Mouse (Mus musculus) midbrain, embryonic 15.5 days (tissue): Measurements from ENCODE around the gene Rnf121. TPM values are rescaled to one million over a fixed set of nuclear protein-coding genes. Genes with fewer than 3 reads are reported as not detected.

Source experiments
- ATAC-seq: fragments of 200-750 bp; cut with Nextera tagmentation; replicated peaks from 2 replicates; pipeline ENCODE4 v1.8.0; 2017; ENCODE audit warnings: moderate TSS enrichment
- H3K27ac ChIP-seq: fragments of 300-500 bp; sonication (generic); 2 replicates; pipeline ENCODE4 v1.5.1; 2015; ENCODE audit warnings: mild to moderate bottlenecking, inconsistent platforms
- H3K27me3 ChIP-seq: fragments of 300-500 bp; sonication (generic); replicated peaks from 2 replicates; pipeline ENCODE4 v1.6.1; 2015; ENCODE audit warnings: inconsistent platforms
- H3K36me3 ChIP-seq: fragments of 300-500 bp; sonication (generic); replicated peaks from 2 replicates; pipeline ENCODE4 v1.6.1; 2015; ENCODE audit warnings: inconsistent platforms
- H3K4me1 ChIP-seq: fragments of 300-500 bp; sonication (generic); 2 replicates; pipeline ENCODE4 v1.6.1; 2015; ENCODE audit warnings: inconsistent platforms
- H3K4me2 ChIP-seq: fragments of 300-500 bp; sonication (generic); 2 replicates; pipeline ENCODE4 v1.6.1; 2015; ENCODE audit warnings: inconsistent platforms, mild to moderate bottlenecking, moderate library complexity
- H3K4me3 ChIP-seq: fragments of 300-500 bp; sonication (generic); 2 replicates; pipeline ENCODE4 v1.5.1; 2015; ENCODE audit warnings: mild to moderate bottlenecking, inconsistent platforms
- H3K9ac ChIP-seq: fragments of 300-500 bp; sonication (generic); 2 replicates; pipeline ENCODE4 v1.6.1; 2015; ENCODE audit warnings: mild to moderate bottlenecking, inconsistent platforms
- H3K9me3 ChIP-seq: fragments of 300-500 bp; sonication (generic); 2 replicates; pipeline ENCODE4 v1.6.1; 2016; ENCODE audit warnings: inconsistent platforms
- WGBS: fragments of 180-500 bp; shearing (Covaris S2); methylation state at CpG from one replicate; pipeline ENCODE4 v1.1.7; 2015; ENCODE audit warnings: mixed read lengths; 5-methylcytosine and 5-hydroxymethylcytosine counted together
- polyA plus RNA-seq: library from polyadenylated mRNA; unstranded; fragments of >200 nt; fragmentation: Nextera tagmentation; extraction: Ambion mirVana; gene quantifications from 2 replicates; pipeline ENCODE4 v1.2.1, GENCODE M21; 2015

The Rnf121 gene
- polyA plus RNA-seq, result 33.7 and 34.2 TPM in 2 replicates

DNA sequence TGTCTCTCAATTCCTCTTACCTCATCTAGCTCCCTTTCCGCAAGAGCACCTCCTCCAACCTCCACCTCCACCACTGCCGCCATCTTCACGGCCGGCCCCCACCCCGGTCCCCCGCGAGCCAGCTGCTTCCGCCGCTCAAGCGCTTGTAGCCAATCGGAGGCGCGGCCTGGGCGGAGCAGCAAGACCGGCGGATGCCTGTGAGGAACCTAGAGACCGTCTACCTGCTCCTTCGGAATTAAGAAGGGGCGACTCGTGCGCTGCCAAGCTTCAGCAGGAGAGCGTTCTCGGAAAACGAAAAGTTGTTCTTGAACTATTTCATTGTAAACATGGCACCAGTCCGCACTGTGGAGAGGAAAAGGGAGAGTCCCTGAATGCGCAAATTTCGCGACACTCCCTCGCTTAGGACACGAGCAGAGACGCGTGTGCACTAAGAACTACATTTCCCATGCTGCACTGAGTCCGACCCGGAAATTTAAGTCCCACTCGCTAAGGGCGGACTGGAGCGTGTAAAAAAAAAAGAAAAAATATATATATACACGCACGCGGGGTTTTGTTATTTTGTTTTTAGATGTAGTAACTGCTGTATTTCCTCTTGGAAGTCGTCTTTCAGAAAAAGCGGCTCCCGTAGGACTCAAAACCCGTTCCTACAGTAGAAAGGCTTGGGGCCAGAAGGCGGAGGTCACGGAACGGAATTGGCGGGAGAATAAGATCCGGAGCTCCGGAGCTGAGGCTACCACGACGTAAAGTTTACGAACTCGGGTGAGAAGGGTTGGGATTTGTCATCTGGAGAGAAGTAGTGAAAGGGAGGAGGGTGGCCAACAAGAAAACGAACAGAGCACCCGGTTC lies at the start of gene Rnf121, which contains the start of the genes Xndc1 and Xntrpc:
TSS of gene Rnf121 (minus strand) at position 424 of the 846 bp plus-strand sequence.
TSS of gene Xndc1 (plus strand) at position 466 of the 846 bp plus-strand sequence.
TSS of gene Xntrpc (plus strand) at position 668 of the 846 bp plus-strand sequence.
- peak; percentile 99 for ATAC-seq
- peak within 1 kb of the TSS; percentile 69 for H3K4me2 ChIP-seq
- WGBS, result under 1% methylated on average over 56 of the region's 56 CpGs
- no peaks in the 10 kb centered on the region for H3K9me3 ChIP-seq
- H3K27me3 ChIP-seq, result no peaks in the 10 kb centered on the region
- peak within 1 kb of the TSS; percentile 80 for H3K9ac ChIP-seq
- H3K36me3 ChIP-seq, result no peaks in the 10 kb centered on the region
- peaks cover 36% of the 10 kb centered on the region for H3K4me1 ChIP-seq
- H3K4me3 ChIP-seq, result peak within 1 kb of the TSS; percentile 77
- peak within 1 kb of the TSS; percentile 87 for H3K27ac ChIP-seq

DNA sequence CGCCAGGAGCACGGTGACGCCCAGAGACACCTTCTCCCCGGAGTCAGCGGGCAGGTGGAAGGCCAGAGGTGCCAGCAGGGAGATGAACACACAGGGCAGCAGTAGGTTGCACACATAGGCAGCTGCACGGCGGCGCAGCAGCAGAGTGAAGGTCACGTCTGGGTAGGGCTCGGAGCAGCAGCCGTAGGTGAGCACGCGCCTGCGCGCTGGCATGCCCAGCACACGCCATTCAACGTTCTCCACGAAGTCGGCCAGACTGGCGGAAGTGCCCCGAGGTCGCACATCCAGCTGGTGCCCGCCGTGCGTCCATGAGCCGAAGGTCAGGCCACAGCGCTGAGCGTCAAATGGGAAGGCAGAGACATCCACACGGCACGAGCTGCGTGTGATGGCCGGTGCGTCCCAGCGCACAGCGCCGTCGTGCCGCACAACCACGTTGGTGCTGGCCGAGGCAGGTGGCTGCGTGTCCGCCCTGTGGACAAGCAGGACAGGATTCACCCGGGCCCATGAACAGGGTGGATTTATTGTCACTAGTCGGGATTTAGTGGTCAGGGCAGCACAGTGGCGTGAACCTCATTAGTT lies 48.0 kb upstream of the Rnf121 start:
- H3K9me3 ChIP-seq, result no peaks in the 10 kb centered on the region
- H3K27me3 ChIP-seq, result no peaks in the 10 kb centered on the region
- ATAC-seq, result no peak
- WGBS, result 86% methylated on average over 45 of the region's 45 CpGs
- no peak overlapping the region for H3K4me2 ChIP-seq
- H3K9ac ChIP-seq, result no peak overlapping the region
- H3K4me1 ChIP-seq, result no peaks in the 10 kb centered on the region
- H3K36me3 ChIP-seq, result peaks cover 1% of the 10 kb centered on the region; the same call in 1 of the 2 replicates
- no peak overlapping the region for H3K4me3 ChIP-seq
- H3K27ac ChIP-seq, result no peak overlapping the region

DNA sequence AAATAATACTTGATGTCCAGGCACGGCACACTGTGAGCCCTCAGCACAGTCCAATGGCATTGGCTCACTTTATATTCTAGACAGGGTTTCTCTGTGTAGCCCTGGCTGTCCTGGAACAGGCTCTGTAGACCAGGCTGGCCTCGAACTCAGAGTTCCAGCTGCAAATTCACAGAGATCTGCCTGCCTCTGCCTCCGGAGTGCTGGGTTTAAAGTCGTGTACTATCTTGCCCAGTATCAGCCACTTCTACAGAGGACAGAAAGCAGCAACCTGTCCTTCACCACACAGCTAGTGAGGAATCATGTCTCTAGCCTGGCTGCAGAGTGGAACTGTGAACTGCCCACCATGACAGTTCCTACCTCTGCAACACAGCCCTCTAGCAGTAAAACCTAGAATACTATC lies 44.5 kb upstream of the Rnf121 start:
- Histone ChIP-seq H3K4me3 (no peak overlapping the region), H3K27ac (no peak overlapping the region), H3K36me3 (no peaks in the 10 kb centered on the region), H3K9ac (no peak overlapping the region), H3K9me3 (no peaks in the 10 kb centered on the region), H3K4me1 (peaks cover 7% of the 10 kb centered on the region; the same call in 1 of the 2 replicates), H3K27me3 (no peaks in the 10 kb centered on the region), H3K4me2 (no peak overlapping the region)
- 91% methylated on average over 4 of the region's 4 CpGs for WGBS
- ATAC-seq, result no peak

DNA sequence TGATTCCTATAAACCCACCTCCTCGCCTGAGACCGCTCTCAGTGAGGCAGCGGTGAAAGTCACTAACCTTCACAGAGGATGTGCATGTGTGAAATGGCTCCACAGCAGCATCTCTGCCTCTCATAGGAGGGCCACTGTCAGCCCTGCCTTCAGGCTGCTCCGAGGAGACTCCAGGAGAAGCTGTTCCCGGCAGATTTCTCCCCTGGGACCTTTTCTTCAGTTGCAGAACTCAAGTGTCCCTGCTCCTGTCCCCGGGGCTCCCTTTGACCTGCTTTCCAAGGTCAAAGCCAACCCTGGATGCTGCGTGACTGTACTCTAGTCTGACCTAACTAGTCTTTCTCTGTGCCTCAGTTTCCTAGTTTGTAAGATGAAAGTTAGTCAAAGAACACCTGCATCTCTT lies 43.9 kb upstream of the Rnf121 start, which contains the start of gene Art5:
TSS of gene Art5 (minus strand) at position 319 of the 400 bp plus-strand sequence.
- no peak within 1 kb of the TSS for H3K4me3 ChIP-seq
- WGBS, result 81% methylated on average over 7 of the region's 7 CpGs
- no peak for ATAC-seq

DNA sequence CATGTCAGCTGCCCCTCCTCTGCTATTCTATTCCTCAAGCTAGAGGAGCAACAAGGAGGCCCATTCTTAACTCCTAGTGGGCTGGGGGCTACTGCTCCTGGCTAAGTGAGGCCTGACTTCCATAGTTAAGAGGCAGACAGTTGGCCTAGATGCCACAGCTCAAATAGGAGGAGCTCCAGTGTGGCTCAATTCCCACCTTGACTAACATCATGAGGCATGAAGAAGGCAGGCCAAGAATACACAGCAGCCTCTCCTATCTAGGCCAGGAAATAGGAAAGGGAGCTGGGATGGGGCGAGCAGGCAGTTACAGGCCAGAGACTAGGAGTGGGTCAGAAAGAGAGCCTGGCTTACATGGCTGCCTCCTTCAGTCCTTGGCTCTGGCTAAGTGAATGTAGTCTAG lies 42.9 kb upstream of the Rnf121 start:
- H3K9me3 ChIP-seq, result no peaks in the 10 kb centered on the region
- ATAC-seq, result 0 out of 2 replicates have a peak, but pooled peaks have one; percentile 19
- H3K4me1 ChIP-seq, result peaks cover 7% of the 10 kb centered on the region; the same call in 1 of the 2 replicates
- H3K27ac ChIP-seq, result no peak overlapping the region
- H3K9ac ChIP-seq, result no peak overlapping the region
- no peak overlapping the region for H3K4me3 ChIP-seq
- no peaks in the 10 kb centered on the region for H3K27me3 ChIP-seq
- 91% methylated on average over 1 of the region's 1 CpGs for WGBS
- H3K36me3 ChIP-seq, result no peaks in the 10 kb centered on the region
- H3K4me2 ChIP-seq, result no peak overlapping the region

More for the DNA sequence above, 43.9 kb upstream of the Rnf121 start, which contains the start of gene Art5:
- no peak within 1 kb of the TSS for H3K4me2 ChIP-seq
- no peaks in the 10 kb centered on the region for H3K9me3 ChIP-seq
- H3K36me3 ChIP-seq, result no peaks in the 10 kb centered on the region
- no peaks in the 10 kb centered on the region for H3K27me3 ChIP-seq
- H3K27ac ChIP-seq, result no peak within 1 kb of the TSS
- no peak within 1 kb of the TSS for H3K9ac ChIP-seq
- peaks cover 7% of the 10 kb centered on the region; the same call in 1 of the 2 replicates for H3K4me1 ChIP-seq

DNA sequence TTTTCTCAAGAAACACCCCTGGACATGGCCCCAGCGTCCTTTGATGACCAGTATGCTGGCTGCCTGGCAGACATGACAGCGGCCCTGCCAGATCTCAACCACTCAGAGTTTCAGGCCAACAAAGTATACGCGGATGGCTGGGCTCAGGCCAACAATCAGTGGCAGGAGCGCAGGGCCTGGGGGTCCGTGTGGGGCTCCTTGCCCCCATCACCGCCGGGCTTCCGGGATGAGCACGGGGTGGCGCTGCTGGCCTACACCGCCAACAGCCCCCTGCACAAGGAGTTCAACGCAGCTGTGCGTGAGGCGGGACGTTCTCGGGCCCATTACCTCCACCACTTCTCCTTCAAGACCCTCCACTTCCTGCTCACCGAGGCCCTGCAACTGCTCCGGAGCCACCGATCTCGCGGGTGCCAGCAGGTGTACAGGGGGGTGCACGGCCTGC lies 41.5 kb upstream of the Rnf121 start:
- Histone ChIP-seq H3K9ac (peak overlapping the region; percentile 24; the same call in 1 of the 2 replicates), H3K27me3 (no peaks in the 10 kb centered on the region), H3K27ac (no peak overlapping the region), H3K4me2 (peak overlapping the region; percentile 46), H3K4me1 (peaks cover 7% of the 10 kb centered on the region; the same call in 1 of the 2 replicates), H3K36me3 (no peaks in the 10 kb centered on the region), H3K4me3 (peak overlapping the region; percentile 24), H3K9me3 (no peaks in the 10 kb centered on the region)
- 22% methylated on average over 23 of the region's 23 CpGs for WGBS
- ATAC-seq, result peak; percentile 51

DNA sequence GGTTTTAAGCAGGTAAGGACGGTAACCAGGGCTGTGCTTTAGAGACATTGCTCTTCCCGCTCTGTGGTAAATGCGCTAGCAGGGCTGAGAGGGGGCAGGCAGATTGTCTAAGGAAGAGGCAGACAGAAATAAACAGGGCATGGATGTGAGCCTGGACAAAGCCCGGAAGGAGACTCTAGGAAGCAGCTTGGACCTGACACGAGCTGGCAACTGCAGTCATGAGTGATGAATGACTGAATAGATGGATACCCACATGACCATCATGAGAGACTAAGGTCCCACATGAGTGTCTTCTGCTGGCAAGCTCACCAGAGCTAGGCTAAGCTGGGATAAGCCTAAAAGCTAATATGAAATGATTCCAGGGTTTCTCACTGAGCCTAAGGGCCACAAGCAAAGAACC lies 38.9 kb upstream of the Rnf121 start:
- ATAC-seq, result no peak
- Histone ChIP-seq H3K4me3 (no peak overlapping the region), H3K9me3 (no peaks in the 10 kb centered on the region), H3K4me1 (peaks cover 16% of the 10 kb centered on the region), H3K4me2 (no peak overlapping the region), H3K9ac (no peak overlapping the region), H3K36me3 (no peaks in the 10 kb centered on the region), H3K27ac (no peak overlapping the region), H3K27me3 (no peaks in the 10 kb centered on the region)
- WGBS, result 74% methylated on average over 5 of the region's 5 CpGs

DNA sequence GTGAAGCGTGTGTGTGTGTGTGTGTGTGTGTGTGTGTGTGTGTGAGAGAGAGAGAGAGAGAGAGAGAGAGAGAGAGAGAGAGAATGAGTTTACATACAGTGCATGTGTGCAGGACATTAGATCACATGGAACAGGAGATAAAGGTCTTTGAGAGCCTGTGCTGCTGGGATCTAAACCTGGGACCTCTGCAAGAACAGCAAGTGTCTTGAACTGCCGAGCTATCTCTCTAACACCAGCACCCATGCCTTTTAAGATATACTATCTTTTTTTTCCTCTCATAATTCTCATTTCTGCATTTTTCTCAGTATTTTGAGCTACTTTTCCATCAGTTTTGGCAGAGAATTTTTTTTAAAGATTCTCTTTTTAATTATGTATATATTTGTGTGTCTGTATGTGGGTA lies 38.3 kb upstream of the Rnf121 start:
- Histone ChIP-seq H3K9ac (no peak overlapping the region), H3K9me3 (no peaks in the 10 kb centered on the region), H3K4me1 (peaks cover 16% of the 10 kb centered on the region), H3K36me3 (no peaks in the 10 kb centered on the region), H3K27ac (no peak overlapping the region), H3K4me3 (no peak overlapping the region), H3K4me2 (no peak overlapping the region), H3K27me3 (no peaks in the 10 kb centered on the region)
- ATAC-seq, result no peak
- 84% methylated on average over 2 of the region's 2 CpGs for WGBS

DNA sequence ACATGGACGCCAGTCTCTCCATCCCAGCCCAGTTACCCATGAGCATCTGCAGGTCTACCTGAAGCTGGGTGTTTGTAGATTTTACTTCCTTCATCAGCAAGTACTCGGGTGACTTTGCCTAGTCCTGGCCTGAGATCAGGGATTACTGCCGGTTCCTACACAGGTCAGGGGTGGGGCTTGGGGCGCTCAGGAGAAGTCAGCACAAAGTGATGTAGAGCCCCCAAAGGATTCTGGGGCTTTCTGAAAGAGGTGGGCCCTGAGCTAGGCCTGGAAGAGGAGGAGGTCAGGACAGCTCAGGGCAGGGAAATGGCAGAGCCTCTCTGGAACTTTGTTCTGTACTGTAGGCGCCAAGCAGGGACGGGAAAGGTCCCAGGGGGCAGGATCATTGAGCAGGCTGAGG lies 37.4 kb upstream of the Rnf121 start:
- ATAC-seq, result no peak
- Histone ChIP-seq H3K36me3 (no peaks in the 10 kb centered on the region), H3K4me2 (no peak overlapping the region), H3K27me3 (no peaks in the 10 kb centered on the region), H3K4me3 (no peak overlapping the region), H3K9me3 (no peaks in the 10 kb centered on the region), H3K4me1 (peaks cover 16% of the 10 kb centered on the region), H3K27ac (no peak overlapping the region), H3K9ac (no peak overlapping the region)
- WGBS, result 40% methylated on average over 6 of the region's 6 CpGs

DNA sequence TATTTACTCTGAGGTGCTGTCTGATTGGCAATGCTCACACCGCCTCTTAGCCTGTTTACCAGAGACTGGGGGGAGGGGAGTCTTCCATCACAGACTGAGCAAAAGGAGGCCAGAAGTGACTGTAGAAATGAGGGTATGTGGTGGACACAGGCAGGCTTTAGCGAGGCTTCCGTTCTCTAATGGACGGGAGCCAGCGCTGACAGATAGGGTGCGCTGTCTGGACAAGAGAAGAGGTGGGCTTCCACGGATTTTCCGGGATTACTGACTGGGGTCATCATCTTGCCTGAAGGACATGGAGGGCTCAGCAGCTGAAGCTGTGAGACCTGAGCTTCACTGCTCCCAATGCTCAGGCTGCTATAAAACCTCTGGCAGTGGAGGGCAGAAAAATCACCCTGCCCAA lies 37.0 kb upstream of the Rnf121 start:
- no peak overlapping the region for H3K27ac ChIP-seq
- H3K4me3 ChIP-seq, result no peak overlapping the region
- H3K4me1 ChIP-seq, result peaks cover 15% of the 10 kb centered on the region
- H3K4me2 ChIP-seq, result no peak overlapping the region
- H3K9me3 ChIP-seq, result no peaks in the 10 kb centered on the region
- WGBS, result 41% methylated on average over 8 of the region's 8 CpGs
- no peaks in the 10 kb centered on the region for H3K36me3 ChIP-seq
- no peaks in the 10 kb centered on the region for H3K27me3 ChIP-seq
- no peak overlapping the region for H3K9ac ChIP-seq
- ATAC-seq, result no peak

DNA sequence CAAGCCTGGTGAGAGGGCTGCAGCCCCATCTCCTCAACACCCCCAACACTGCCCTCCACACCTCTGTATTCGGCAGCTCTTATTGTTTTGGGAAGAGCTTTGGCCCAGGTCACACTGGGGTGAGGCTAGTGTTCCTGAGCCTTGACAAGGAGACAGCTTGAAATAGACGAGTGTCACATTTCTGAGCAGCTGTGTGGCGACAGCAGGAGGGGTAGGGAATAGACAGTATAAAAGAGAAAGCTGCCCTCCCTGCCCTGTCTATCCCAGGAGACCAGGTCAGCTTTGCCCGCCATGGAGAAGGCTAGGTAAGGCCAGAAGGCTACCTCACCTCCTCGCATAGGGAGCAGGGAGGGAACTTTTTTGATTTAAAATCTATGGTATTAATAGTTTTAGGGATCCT lies 36.2 kb upstream of the Rnf121 start, which contains the start of gene Art1:
TSS of gene Art1 (plus strand) at position 257 of the 400 bp plus-strand sequence.
- no peak within 1 kb of the TSS for H3K4me2 ChIP-seq
- no peaks in the 10 kb centered on the region for H3K27me3 ChIP-seq
- ATAC-seq, result no peak
- no peaks in the 10 kb centered on the region for H3K9me3 ChIP-seq
- no peaks in the 10 kb centered on the region for H3K36me3 ChIP-seq
- no peak within 1 kb of the TSS for H3K4me3 ChIP-seq
- no peak within 1 kb of the TSS for H3K9ac ChIP-seq
- H3K4me1 ChIP-seq, result peaks cover 9% of the 10 kb centered on the region
- no peak within 1 kb of the TSS for H3K27ac ChIP-seq
- WGBS, result 42% methylated on average over 5 of the region's 5 CpGs

DNA sequence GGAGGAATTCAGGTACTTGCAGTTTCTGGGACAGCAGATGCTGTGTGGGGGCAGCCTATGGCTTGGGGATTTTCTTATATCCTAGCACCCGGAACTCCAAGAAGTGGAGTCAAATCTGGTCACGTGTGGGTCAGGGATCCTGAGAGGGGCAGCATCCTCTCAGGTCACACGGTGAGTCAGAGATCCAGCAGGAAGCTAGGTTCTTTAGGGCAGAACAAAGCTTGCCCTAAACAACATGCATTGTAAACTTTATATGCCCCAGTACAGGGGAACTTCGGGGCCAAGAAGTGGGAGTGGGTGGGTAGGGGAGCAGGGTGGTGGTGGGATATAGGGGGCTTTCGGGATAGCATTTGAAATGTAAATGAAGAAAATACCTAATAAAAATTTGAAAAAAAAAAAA lies 35.6 kb upstream of the Rnf121 start:
- 67% methylated on average over 5 of the region's 5 CpGs for WGBS
- no peaks in the 10 kb centered on the region for H3K36me3 ChIP-seq
- H3K9ac ChIP-seq, result no peak overlapping the region
- H3K4me1 ChIP-seq, result peaks cover 9% of the 10 kb centered on the region
- H3K4me2 ChIP-seq, result no peak overlapping the region
- no peak overlapping the region for H3K4me3 ChIP-seq
- ATAC-seq, result no peak
- no peaks in the 10 kb centered on the region for H3K9me3 ChIP-seq
- H3K27ac ChIP-seq, result no peak overlapping the region
- H3K27me3 ChIP-seq, result no peaks in the 10 kb centered on the region
